Mouse (Mus musculus): ENCODE measurements around the gene Ttn. TPM values are rescaled to one million over a fixed set of nuclear protein-coding genes. Genes with fewer than 3 reads are reported as not detected.

The Ttn gene
- polyA plus RNA-seq, 1 experiment from 2014 or later = 2.5 TPM

GRCm38 (mm10) chr2:76808334-76808733 is 174.0 kb downstream of the Ttn start:
- H3K4me2 ChIP-seq = no peak overlapping the region
- 96% methylated on average over 10 of the region's 10 CpGs for WGBS
- H3K27me3 ChIP-seq = no peaks in the 10 kb centered on the region
- no peak for ATAC-seq (ENCODE audit: low FRiP score)
- no peaks in the 10 kb centered on the region for H3K9me3 ChIP-seq
- no peak overlapping the region for H3K9ac ChIP-seq
- no peaks in the 10 kb centered on the region for H3K4me1 ChIP-seq (replicated peaks)
- no peaks in the 10 kb centered on the region for H3K36me3 ChIP-seq
- no peak overlapping the region for H3K27ac ChIP-seq
- no peak overlapping the region for H3K4me3 ChIP-seq

DNA sequence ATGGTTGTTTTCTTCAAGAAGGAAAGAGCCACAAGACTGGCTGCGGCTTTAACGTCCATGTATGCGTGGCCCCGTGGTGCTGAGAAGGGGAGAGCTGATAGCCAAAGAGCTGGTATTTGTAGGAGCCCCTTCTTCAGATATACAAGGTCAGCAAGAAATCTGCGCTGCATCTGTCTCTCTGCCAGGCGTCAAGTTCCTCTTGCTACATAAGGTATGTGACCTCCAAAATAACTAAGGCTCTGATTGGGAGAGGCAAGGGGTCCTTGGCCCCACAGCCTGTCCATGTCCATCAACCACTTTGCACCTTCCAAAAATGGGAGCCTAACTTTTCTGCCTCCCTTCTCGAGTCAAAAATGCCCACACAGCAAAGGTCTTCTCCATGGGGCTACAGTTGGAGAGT is 175.1 kb downstream of the Ttn start:
- no peak overlapping the region for H3K27ac ChIP-seq
- no peak overlapping the region for H3K9ac ChIP-seq
- 89% methylated on average over 7 of the region's 7 CpGs for WGBS
- no peaks in the 10 kb centered on the region for H3K4me1 ChIP-seq (replicated peaks)
- no peak overlapping the region for H3K4me2 ChIP-seq
- H3K9me3 ChIP-seq = no peaks in the 10 kb centered on the region
- H3K4me3 ChIP-seq = no peak overlapping the region
- no peaks in the 10 kb centered on the region for H3K36me3 ChIP-seq
- H3K27me3 ChIP-seq = no peaks in the 10 kb centered on the region
- ATAC-seq (ENCODE audit: low FRiP score) = no peak

GRCm38 (mm10) chr2:76806861-76807260 is 175.5 kb downstream of the Ttn start:
- H3K9ac ChIP-seq = no peak overlapping the region
- H3K9me3 ChIP-seq = no peaks in the 10 kb centered on the region
- no peak overlapping the region for H3K27ac ChIP-seq
- H3K4me2 ChIP-seq = no peak overlapping the region
- H3K4me1 ChIP-seq (replicated peaks) = no peaks in the 10 kb centered on the region
- ATAC-seq (ENCODE audit: low FRiP score) = no peak
- WGBS = 84% methylated on average over 9 of the region's 9 CpGs
- no peak overlapping the region for H3K4me3 ChIP-seq
- H3K27me3 ChIP-seq = no peaks in the 10 kb centered on the region
- H3K36me3 ChIP-seq = no peaks in the 10 kb centered on the region

DNA sequence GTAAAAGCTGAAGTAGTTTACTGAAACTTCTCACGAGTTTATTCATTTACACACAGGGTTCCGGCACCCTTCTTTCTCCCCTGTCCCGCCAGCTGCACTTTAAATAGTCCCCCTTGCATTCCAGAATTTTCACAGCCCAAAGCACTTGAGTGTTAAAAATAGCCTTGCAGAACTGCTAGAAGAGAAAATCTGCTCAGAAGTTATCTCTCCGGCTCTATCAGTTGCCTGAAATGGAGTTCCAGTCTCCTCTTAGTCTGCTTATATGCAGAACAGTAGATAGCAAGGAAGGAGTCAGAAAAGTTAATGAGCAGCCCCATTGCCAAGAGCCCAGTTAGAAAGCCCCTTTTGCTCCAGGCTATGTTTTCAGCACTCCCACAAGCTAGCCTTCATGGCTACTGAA is 176.0 kb downstream of the Ttn start:
- no peaks in the 10 kb centered on the region for H3K36me3 ChIP-seq
- H3K4me2 ChIP-seq = no peak overlapping the region
- H3K4me3 ChIP-seq = no peak overlapping the region
- H3K9me3 ChIP-seq = no peaks in the 10 kb centered on the region
- H3K27me3 ChIP-seq = no peaks in the 10 kb centered on the region
- 83% methylated on average over 4 of the region's 4 CpGs for WGBS
- no peaks in the 10 kb centered on the region for H3K4me1 ChIP-seq (replicated peaks)
- ATAC-seq (ENCODE audit: low FRiP score) = no peak
- no peak overlapping the region for H3K27ac ChIP-seq
- no peak overlapping the region for H3K9ac ChIP-seq

DNA sequence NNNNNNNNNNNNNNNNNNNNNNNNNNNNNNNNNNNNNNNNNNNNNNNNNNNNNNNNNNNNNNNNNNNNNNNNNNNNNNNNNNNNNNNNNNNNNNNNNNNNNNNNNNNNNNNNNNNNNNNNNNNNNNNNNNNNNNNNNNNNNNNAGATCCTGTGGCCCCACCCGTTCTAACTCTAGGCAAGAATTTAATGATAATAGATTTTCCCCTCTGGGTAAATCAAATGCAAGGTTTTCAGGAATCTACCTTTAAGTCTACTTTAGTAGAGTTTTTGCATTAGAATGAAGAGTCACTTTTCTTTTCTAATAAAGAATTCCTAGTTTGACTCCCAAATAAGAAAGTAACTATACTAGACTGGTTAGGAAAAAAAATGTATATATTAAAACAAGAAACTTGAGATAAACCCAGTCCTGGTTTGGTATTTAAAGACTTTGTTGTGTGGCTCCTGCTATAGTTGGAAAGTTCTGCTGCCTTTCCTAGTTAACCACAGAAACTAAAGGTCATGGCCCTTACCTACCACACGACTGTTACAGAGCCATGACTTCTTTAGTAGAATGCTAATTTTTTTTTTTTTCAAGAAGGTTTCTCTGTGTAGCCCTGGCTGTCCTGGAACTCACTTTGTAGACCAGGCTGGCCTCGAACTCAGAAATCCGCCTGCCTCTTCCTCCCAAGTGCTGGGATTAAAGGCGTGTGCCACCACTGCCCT is 177.0 kb downstream of the Ttn start:
- Histone ChIP-seq H3K27me3 (no peaks in the 10 kb centered on the region), H3K4me1 (replicated peaks) (no peaks in the 10 kb centered on the region), H3K9me3 (no peaks in the 10 kb centered on the region), H3K4me2 (no peak overlapping the region), H3K27ac (no peak overlapping the region), H3K36me3 (no peaks in the 10 kb centered on the region), H3K4me3 (no peak overlapping the region), H3K9ac (no peak overlapping the region)
- 70% methylated on average over 5 of the region's 5 CpGs for WGBS
- ATAC-seq (ENCODE audit: low FRiP score) = no peak

DNA sequence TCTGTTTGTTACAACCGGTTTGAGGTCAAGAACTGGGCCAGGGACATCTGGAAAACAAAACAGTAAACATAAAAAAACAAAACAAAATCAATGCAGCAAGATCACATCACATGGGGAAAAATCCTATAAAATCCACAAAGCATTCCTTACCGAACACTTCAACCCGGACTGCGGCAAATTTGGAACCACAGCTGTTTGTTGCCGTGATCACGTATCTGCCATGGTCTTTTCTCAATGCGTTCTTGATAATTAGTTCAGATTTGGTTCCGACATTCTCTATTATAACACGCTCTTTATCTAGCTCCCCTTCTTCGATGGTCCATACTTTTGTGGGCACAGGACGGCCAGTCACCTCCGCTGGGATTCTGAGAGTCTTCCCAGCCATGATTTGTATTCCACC is 198.2 kb downstream of the Ttn start:
- Histone ChIP-seq H3K4me3 (no peak overlapping the region), H3K27me3 (no peaks in the 10 kb centered on the region), H3K36me3 (no peaks in the 10 kb centered on the region), H3K9me3 (peaks cover 16% of the 10 kb centered on the region; the same call in 1 of the 2 replicates), H3K9ac (no peak overlapping the region), H3K4me2 (no peak overlapping the region), H3K4me1 (replicated peaks) (no peaks in the 10 kb centered on the region), H3K27ac (no peak overlapping the region)
- 96% methylated on average over 12 of the region's 12 CpGs for WGBS
- no peak for ATAC-seq (ENCODE audit: low FRiP score)

- Histone ChIP-seq H3K9ac (no peak overlapping the region), H3K4me2 (no peak overlapping the region), H3K9me3 (peaks cover 16% of the 10 kb centered on the region; the same call in 1 of the 2 replicates), H3K4me3 (no peak overlapping the region), H3K36me3 (no peaks in the 10 kb centered on the region), H3K4me1 (replicated peaks) (no peaks in the 10 kb centered on the region), H3K27me3 (no peaks in the 10 kb centered on the region), H3K27ac (no peak overlapping the region)
- WGBS = 94% methylated on average over 13 of the region's 13 CpGs
- ATAC-seq (ENCODE audit: low FRiP score) = no peak
Measured at GRCm38 (mm10) chr2:76780792-76781191, 201.6 kb downstream of the Ttn start.

DNA sequence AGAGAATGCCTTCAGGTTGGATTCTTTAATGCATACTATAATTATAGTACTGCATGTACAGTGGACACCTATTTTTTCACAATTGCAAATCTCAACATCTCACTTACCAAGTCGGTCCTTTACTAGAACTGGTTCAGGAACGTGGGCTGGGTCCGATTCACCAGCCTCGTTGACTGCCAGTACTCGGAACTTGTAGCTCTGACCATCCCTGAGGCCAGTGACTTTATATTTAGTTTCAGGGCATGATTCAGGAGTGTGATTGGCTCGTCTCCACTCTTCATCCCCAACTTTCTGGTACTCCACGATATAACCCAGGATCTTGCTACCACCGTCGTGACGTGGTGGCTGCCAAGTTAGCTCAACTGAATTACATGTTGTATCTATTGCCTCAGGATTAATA is 212.5 kb downstream of the Ttn start:
- Histone ChIP-seq H3K4me1 (replicated peaks) (no peaks in the 10 kb centered on the region), H3K9ac (no peak overlapping the region), H3K36me3 (no peaks in the 10 kb centered on the region), H3K4me3 (no peak overlapping the region), H3K27me3 (no peaks in the 10 kb centered on the region), H3K4me2 (no peak overlapping the region), H3K27ac (no peak overlapping the region), H3K9me3 (no peaks in the 10 kb centered on the region)
- 95% methylated on average over 10 of the region's 10 CpGs for WGBS
- ATAC-seq (ENCODE audit: low FRiP score) = no peak

- 97% methylated on average over 12 of the region's 12 CpGs for WGBS
- Histone ChIP-seq H3K27ac (no peak overlapping the region), H3K27me3 (no peaks in the 10 kb centered on the region), H3K4me2 (no peak overlapping the region), H3K36me3 (no peaks in the 10 kb centered on the region), H3K9ac (no peak overlapping the region), H3K9me3 (no peaks in the 10 kb centered on the region), H3K4me1 (replicated peaks) (no peaks in the 10 kb centered on the region), H3K4me3 (no peak overlapping the region)
- no peak for ATAC-seq (ENCODE audit: low FRiP score)
Measured at GRCm38 (mm10) chr2:76767231-76767630, 215.1 kb downstream of the Ttn start.

DNA sequence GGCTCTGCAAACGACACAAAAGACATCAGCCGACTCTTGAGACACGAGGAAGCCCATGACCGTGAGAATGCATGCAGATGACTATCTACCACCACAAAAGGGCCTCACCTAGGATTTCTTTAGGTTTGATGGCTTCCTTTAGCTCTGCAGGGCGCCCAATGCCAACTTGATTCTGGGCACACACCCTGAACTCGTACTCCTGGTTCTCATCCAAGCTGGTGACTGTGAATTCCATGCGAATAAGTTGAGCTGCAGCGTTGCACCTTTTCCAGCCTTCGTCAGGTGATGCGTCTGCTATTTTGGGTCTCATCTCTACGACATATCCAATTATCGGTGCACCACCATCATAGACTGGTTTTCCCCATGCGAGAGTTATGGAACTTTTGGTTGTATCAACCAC is 217.8 kb downstream of the Ttn start:
- H3K9ac ChIP-seq = no peak overlapping the region
- WGBS = 92% methylated on average over 13 of the region's 13 CpGs
- H3K4me2 ChIP-seq = no peak overlapping the region
- no peak for ATAC-seq (ENCODE audit: low FRiP score)
- H3K4me1 ChIP-seq (replicated peaks) = no peaks in the 10 kb centered on the region
- 0 out of 2 replicates have a peak, but pooled peaks cover under 1% of the 10 kb centered on the region for H3K9me3 ChIP-seq
- no peaks in the 10 kb centered on the region for H3K36me3 ChIP-seq
- H3K27me3 ChIP-seq = no peaks in the 10 kb centered on the region
- H3K4me3 ChIP-seq = no peak overlapping the region
- no peak overlapping the region for H3K27ac ChIP-seq

DNA sequence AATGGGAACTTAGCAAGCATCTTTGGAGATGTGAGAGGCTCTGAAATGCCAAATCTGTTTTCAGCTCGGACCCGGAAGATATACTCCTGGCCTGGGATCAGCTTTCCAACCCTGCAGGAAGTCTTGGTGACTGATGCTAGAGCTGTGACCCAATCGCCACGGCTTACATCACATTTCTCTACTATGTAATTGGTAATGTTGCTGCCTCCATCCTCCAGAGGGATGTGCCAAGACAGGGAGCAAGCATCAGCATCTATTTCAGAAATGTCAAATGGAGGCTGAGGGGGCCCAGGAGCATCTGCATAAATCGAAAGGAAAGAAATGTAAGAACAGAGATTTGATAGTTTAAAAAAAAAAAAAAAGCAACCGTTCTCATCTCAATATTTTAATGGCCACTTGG is 220.2 kb downstream of the Ttn start:
- peaks cover 13% of the 10 kb centered on the region for H3K9me3 ChIP-seq
- no peak overlapping the region for H3K4me3 ChIP-seq
- H3K4me2 ChIP-seq = no peak overlapping the region
- H3K4me1 ChIP-seq (replicated peaks) = no peaks in the 10 kb centered on the region
- H3K9ac ChIP-seq = no peak overlapping the region
- ATAC-seq (ENCODE audit: low FRiP score) = no peak
- H3K27me3 ChIP-seq = no peaks in the 10 kb centered on the region
- 92% methylated on average over 6 of the region's 6 CpGs for WGBS
- H3K36me3 ChIP-seq = no peaks in the 10 kb centered on the region
- no peak overlapping the region for H3K27ac ChIP-seq

DNA sequence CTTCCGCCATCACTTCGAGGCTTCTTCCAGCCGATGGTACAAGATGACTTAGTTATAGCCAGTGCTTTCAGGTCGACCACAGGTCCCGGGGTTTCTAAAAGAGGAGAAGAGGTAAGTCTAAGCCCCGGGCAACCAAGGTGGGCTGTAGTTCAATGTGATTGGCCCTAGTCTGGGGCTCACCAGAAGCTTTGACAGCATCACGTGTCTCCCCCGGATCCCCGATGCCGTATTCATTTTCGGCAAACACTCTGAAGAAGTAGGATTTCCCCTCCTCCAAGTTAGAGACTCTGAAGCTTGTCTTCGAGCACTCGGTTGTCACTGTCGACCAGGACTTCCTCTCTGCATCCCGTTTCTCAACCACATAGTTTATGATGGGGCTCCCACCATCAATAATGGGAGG is 225.9 kb downstream of the Ttn start:
- Histone ChIP-seq H3K4me2 (no peak overlapping the region), H3K4me3 (no peak overlapping the region), H3K4me1 (replicated peaks) (no peaks in the 10 kb centered on the region), H3K27me3 (no peaks in the 10 kb centered on the region), H3K9ac (no peak overlapping the region), H3K36me3 (peaks cover 5% of the 10 kb centered on the region; the same call in 1 of the 2 replicates), H3K9me3 (peaks cover 31% of the 10 kb centered on the region), H3K27ac (no peak overlapping the region)
- 95% methylated on average over 15 of the region's 15 CpGs for WGBS
- ATAC-seq (ENCODE audit: low FRiP score) = no peak

- no peak for ATAC-seq (ENCODE audit: low FRiP score)
- no peak overlapping the region for H3K9ac ChIP-seq
- H3K9me3 ChIP-seq = peaks cover 33% of the 10 kb centered on the region
- H3K27me3 ChIP-seq = no peaks in the 10 kb centered on the region
- no peak overlapping the region for H3K4me3 ChIP-seq
- no peak overlapping the region for H3K27ac ChIP-seq
- WGBS = 93% methylated on average over 6 of the region's 6 CpGs
- no peaks in the 10 kb centered on the region for H3K4me1 ChIP-seq (replicated peaks)
- no peak overlapping the region for H3K4me2 ChIP-seq
- H3K36me3 ChIP-seq = peaks cover 5% of the 10 kb centered on the region; the same call in 1 of the 2 replicates
Measured at GRCm38 (mm10) chr2:76751993-76752392, 230.4 kb downstream of the Ttn start.
